Mouse (Mus musculus) heart, adult 10 weeks (tissue): Measurements from ENCODE around the gene Mturn. TPM values are rescaled to one million over a fixed set of nuclear protein-coding genes. Genes with fewer than 3 reads are reported as not detected.

Experiments
- polyA plus RNA-seq: library from polyadenylated mRNA; stranded (reverse); fragments of 350-450 nt; fragmentation: Illumina TruSeq; extraction: RNeasy Lipid Tissue Mini Kit (QIAGEN cat#74804); gene quantifications from one replicate; pipeline ENCODE4 v1.2.3, GENCODE M21; 2014; ENCODE audit warnings: low read depth, low replicate concordance

Mturn gene
- polyA plus RNA-seq = 13.0 TPM

DNA sequence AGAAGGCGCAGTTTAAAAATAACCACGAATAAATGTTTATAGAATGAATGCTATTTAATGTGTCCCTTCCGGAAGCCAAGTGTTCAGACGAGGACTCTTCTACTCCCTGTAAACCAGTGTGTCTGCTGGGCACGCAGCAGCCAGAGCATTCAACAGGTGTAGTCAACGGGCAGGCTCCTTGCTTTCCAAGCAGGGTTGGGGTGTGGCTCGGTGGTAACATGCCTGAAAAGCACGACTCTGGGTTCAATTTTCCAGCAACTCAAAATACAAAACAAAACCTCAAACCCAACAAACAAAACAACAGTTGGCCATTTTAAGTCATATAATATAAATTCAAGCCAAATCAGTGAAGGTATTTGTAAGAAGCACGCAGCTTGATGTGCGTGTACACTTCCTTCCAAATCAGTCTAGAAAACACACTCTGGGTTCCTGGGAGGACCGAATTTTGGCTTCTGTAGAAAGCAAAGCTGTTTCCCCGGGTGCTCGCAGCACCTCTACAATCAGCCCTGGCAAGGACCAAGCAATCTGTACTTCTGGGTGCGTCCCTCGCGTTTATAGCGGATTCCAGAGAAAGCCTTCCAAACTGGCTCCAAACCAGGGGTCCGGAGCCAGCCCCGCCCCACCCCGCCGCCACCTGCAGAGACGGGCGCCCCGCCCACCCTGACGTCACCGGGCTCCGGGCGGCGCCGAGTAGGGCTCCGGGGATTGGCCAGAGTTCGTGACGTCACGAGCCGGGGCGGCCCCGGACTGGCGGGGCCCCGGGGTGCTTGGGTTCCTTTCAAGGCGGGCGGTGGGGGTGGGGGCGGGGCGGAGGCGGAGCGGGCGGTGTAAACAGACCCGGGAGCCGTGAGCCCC lies at the start of gene Mturn:
TSS of gene Mturn (plus strand) at position 734 of the 855 bp plus-strand sequence.

Other genes with a start within 250 kb of the Mturn start
- 13.4 TPM for gene Scrn1, start 115.1 kb upstream of the Mturn start, polyA plus RNA-seq
- gene Plekha8, start 86.5 kb upstream of the Mturn start, polyA plus RNA-seq = 7.0 TPM
- 10.1 TPM for gene Fkbp14, start 84.3 kb upstream of the Mturn start, polyA plus RNA-seq
- 13.4 TPM for gene Znrf2, start 135.3 kb downstream of the Mturn start, polyA plus RNA-seq